ENCODE assay signal across 8 mouse cellular contexts in the genomic region with DNA sequence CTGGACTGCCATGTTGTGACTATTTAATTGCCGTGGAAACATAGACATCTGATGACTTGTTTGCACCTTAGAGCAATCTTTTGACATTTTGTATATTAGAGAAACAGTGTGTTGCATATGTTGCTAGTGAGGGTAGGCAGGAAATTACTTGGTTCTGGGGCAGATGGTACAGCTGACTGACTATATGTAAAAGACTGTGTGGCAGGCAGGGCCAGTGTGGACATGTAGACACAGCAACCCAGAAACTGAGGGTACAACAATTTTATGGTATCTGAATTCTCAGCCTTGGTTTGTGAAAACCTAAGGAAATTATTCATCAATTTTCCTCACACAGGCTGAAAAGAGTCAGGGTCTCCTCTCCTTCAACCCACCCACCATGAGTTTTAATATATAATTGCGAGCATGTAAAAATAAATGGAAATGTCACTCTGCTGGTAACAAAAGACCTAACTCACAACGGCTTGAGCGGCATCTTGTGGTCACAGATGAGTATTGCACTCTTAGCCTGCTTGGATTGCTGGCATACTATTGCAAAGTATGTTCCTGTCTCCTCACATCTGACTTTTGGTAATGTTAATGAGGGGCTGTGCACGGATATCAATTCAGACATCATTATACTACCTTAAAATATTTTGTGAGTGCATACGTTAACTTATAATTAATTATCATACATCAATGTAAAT.
DNase-seq lines count a peak whose midpoint lies in the region; ATAC-seq and TF ChIP-seq lines count a peak whose summit lies in the region.

No protein-coding gene starts in this region.

- peaks cover 0 to 2% of the 10 kb centered on the region in 2 experiments; a peak in 1 of 4 replicates for H3K4me1 ChIP-seq in ES-E14 (ENCODE audit: control insufficient read depth in 2 of 2, insufficient read depth in 2 of 2, low read length in 2 of 2, poor library complexity in 1 of 2)

- no peak overlapping the region for H3K9ac ChIP-seq in ES-E14 (ENCODE audit: insufficient read depth, low read depth, low read length, poor library complexity, severe bottlenecking)

- peak; percentile 76 for ATAC-seq in frontal cortex, adult (ENCODE audit: low TSS enrichment)

- H3K9me3 ChIP-seq in ES-E14 (ENCODE audit: control insufficient read depth, insufficient read depth, low read depth, low read length), result no peaks in the 10 kb centered on the region

- DNase-seq in 3T3-L1 (ENCODE audit: low read depth, low spot score) (peak; percentile 72), ES-E14 (ENCODE audit: low read depth, low spot score) (peak; percentile 41)
- DNase-seq in cerebellum, adult 8-10 months, result peak; percentile 19
- DNase-seq in kidney, postnatal 14 days, result peak; percentile 60
- DNase-seq in lung, adult 18-20 months, result peak; percentile 9
- peak; percentile 13 for DNase-seq in retina, adult 2 months (ENCODE audit: low read depth, low spot score)
- no peak for DNase-seq in natural killer cell, adult 2 months (ENCODE audit: low spot score in 2 of 2)

- in situ Hi-C loops in ES-E14 (cut with MboI; ENCODE audit: low sequenced_read_pairs in 2 of 2, unreplicated experiment in 2 of 2), result loop anchor here in 1 of 2 experiments (25.0 kb wide), 1 partner anchor 905 kb away; no protein-coding TSS in a partner anchor

- H3K27ac ChIP-seq in ES-E14 (ENCODE audit: insufficient read depth, low read depth, low read length, poor library complexity, severe bottlenecking), result no peak overlapping the region

- H3K36me3 ChIP-seq in ES-E14 (ENCODE audit: control insufficient read depth, insufficient read depth, low read length, poor library complexity, severe bottlenecking), result no peaks in the 10 kb centered on the region

- no peak overlapping the region for H3K4me3 ChIP-seq in ES-E14 (ENCODE audit: insufficient read depth in 1 of 2, low read depth in 1 of 2, low read length in 2 of 2, poor library complexity in 1 of 2, severe bottlenecking in 1 of 2)

TF ChIP-seq in ES-E14, 5 proteins besides CTCF, POLR2A, EP300 and RAD21:
- TF ChIP-seq ZC3H11A (IDR thresholded peaks at IDR 0.05; ENCODE audit: borderline replicate concordance, low read depth, low read length), result peak; percentile 43; the same call in 1 of the 2 replicates
- no peak for TF ChIP-seq CHD2 (IDR thresholded peaks at IDR 0.05; ENCODE audit: low read depth, low read length)
- TF ChIP-seq HCFC1 (IDR thresholded peaks at IDR 0.05; ENCODE audit: borderline replicate concordance, insufficient read depth, low read length), result no peak
- TF ChIP-seq MAFK (IDR thresholded peaks at IDR 0.05; ENCODE audit: insufficient read depth, low read depth, low read length), result no peak
- no peak for TF ChIP-seq ZNF384 (IDR thresholded peaks at IDR 0.05; ENCODE audit: low read depth, low read length)

Comparison
In these comparisons a context has a peak if more than half of its experiments do, and no peak if none do; other contexts are left out.
1. DNase-seq: peak in 3T3-L1 (single experiment), ES-E14 (single experiment), cerebellum, adult 8-10 months (single experiment), kidney, postnatal 14 days (single experiment), lung, adult 18-20 months (2 of 2) and retina, adult 2 months (single experiment); none in natural killer cell, adult 2 months (0 of 2).